Mouse (Mus musculus) neutrophil, adult 83 days (primary cell): ENCODE data around the gene Hist1h2bf. TPM values are rescaled to one million over a fixed set of nuclear protein-coding genes. Genes with fewer than 3 reads are reported as not detected.

ENCODE experiments used
- total RNA-seq, 2 experiments: library from RNA; stranded (reverse); gene quantifications; one replicate each; pipeline ENCODE4 v1.2.4; 2023

Hist1h2bf gene
- total RNA-seq, 2 experiments from 2014 or later = 1,205 to 1,340 TPM

Other genes with a start within 250 kb of the Hist1h2bf start
- gene Zfp322a, start 205.0 kb downstream of the Hist1h2bf start, total RNA-seq = 10 to 100 TPM in 1 of 2 experiments, 1 to 10 TPM in 1; 7.0 to 10.2 TPM
- gene Abt1, start 150.3 kb downstream of the Hist1h2bf start, total RNA-seq = 10 to 100 TPM in 1 of 2 experiments, 1 to 10 TPM in 1; 8.6 to 10.3 TPM
- under 1 TPM; 0.31 to 0.57 TPM for gene Btn1a1, start 108.3 kb downstream of the Hist1h2bf start, total RNA-seq
- gene Btn2a2, start 85.3 kb downstream of the Hist1h2bf start, total RNA-seq = not detected
- gene Hist1h4h, start 43.1 kb downstream of the Hist1h2bf start, total RNA-seq = 1,000 to 10,000 TPM; 1,800 to 2,079 TPM
- gene Hist1h2af, start 40.3 kb downstream of the Hist1h2bf start, total RNA-seq = 1,000 to 10,000 TPM; 1,103 to 1,322 TPM
- 100 to 1,000 TPM; 343 to 409 TPM for gene Hist1h3g, start 38.8 kb downstream of the Hist1h2bf start, total RNA-seq
- 100 to 1,000 TPM; 156 to 165 TPM for gene Hist1h2bh, start 30.8 kb downstream of the Hist1h2bf start, total RNA-seq
- 100 to 1,000 TPM; 484 to 531 TPM for gene Hist1h3f, start 30.1 kb downstream of the Hist1h2bf start, total RNA-seq
- 1,000 to 10,000 TPM; 2,494 to 2,726 TPM for gene Hist1h4f, start 22.5 kb downstream of the Hist1h2bf start, total RNA-seq
- 100 to 1,000 TPM; 117 to 132 TPM for gene Hist1h1d, start 20.9 kb downstream of the Hist1h2bf start, total RNA-seq
- gene Hist1h3e, start 11.8 kb downstream of the Hist1h2bf start, total RNA-seq = 100 to 1,000 TPM; 919 to 946 TPM
- gene Hist1h2ae, start 3.0 kb downstream of the Hist1h2bf start, total RNA-seq = 100 to 1,000 TPM; 213 to 226 TPM
- gene Hist1h2bg, start 2.8 kb downstream of the Hist1h2bf start, total RNA-seq = 1,000 to 10,000 TPM; 1,609 to 1,779 TPM
- gene Hist1h2ad, start 185 bp upstream of the Hist1h2bf start, total RNA-seq = 100 to 1,000 TPM; 234 to 256 TPM
- gene Hist1h3d, start 1.6 kb upstream of the Hist1h2bf start, total RNA-seq = 100 to 1,000 TPM; 207 to 247 TPM
- gene Hist1h4d, start 7.4 kb upstream of the Hist1h2bf start, total RNA-seq = 100 to 1,000 TPM; 821 to 965 TPM
- gene Hist1h2be, start 46.9 kb upstream of the Hist1h2bf start, total RNA-seq = 100 to 1,000 TPM; 117 to 129 TPM
- gene Hist1h1e, start 48.4 kb upstream of the Hist1h2bf start, total RNA-seq = 100 to 1,000 TPM; 854 to 881 TPM
- gene Hist1h2ac, start 109.8 kb upstream of the Hist1h2bf start, total RNA-seq = 10 to 100 TPM; 59.5 to 67.1 TPM
- gene Hist1h2bc, start 110.0 kb upstream of the Hist1h2bf start, total RNA-seq = 100 to 1,000 TPM; 108 to 117 TPM
- gene Hist1h1t, start 121.6 kb upstream of the Hist1h2bf start, total RNA-seq = 1 to 10 TPM; 2.5 to 2.9 TPM
- gene Hist1h4c, start 124.3 kb upstream of the Hist1h2bf start, total RNA-seq = 100 to 1,000 TPM; 435 to 497 TPM
- gene Hfe, start 136.7 kb upstream of the Hist1h2bf start, total RNA-seq = 1 to 10 TPM; 7.5 to 7.9 TPM
- 1,000 to 10,000 TPM; 1,583 to 1,684 TPM for gene Hist1h1c, start 164.6 kb upstream of the Hist1h2bf start, total RNA-seq
- gene Hist1h3c, start 171.4 kb upstream of the Hist1h2bf start, total RNA-seq = 100 to 1,000 TPM; 649 to 655 TPM
- 1,000 to 10,000 TPM in 1 of 2 experiments, 100 to 1,000 TPM in 1; 938 to 1,011 TPM for gene Hist1h2bb, start 172.5 kb upstream of the Hist1h2bf start, total RNA-seq
- 1,000 to 10,000 TPM; 1,348 to 1,643 TPM for gene Hist1h2ab, start 176.9 kb upstream of the Hist1h2bf start, total RNA-seq
- 1,000 to 10,000 TPM; 1,578 to 1,719 TPM for gene Hist1h3b, start 178.1 kb upstream of the Hist1h2bf start, total RNA-seq
- 100 to 1,000 TPM; 697 to 823 TPM for gene Hist1h4b, start 182.8 kb upstream of the Hist1h2bf start, total RNA-seq
- gene Hist1h4a, start 187.0 kb upstream of the Hist1h2bf start, total RNA-seq = 100 to 1,000 TPM; 542 to 645 TPM
- 100 to 1,000 TPM; 941 to 991 TPM for gene Hist1h3a, start 188.2 kb upstream of the Hist1h2bf start, total RNA-seq
- gene Hist1h1a, start 189.5 kb upstream of the Hist1h2bf start, total RNA-seq = 100 to 1,000 TPM; 476 to 542 TPM
- not detected for gene Trim38, start 195.7 kb upstream of the Hist1h2bf start, total RNA-seq
- not detected for gene Slc17a2, start 232.8 kb upstream of the Hist1h2bf start, total RNA-seq